Comparison of ENCODE assay signal across 9 mouse cellular contexts in genomic region chr13:73405720-73406629, GRCm38 (mm10).
DNase-seq lines count a peak whose midpoint lies in the region; ATAC-seq lines count a peak whose summit lies in the region.
"Had no signal": no experiment of that assay in that cellular context is flagged by ENCODE, and none has a peak within 500 bp of the region (broad histone marks: within the 10 kb centered on the region; RNA-seq: fewer than 3 reads in every experiment).

No protein-coding gene starts in this region.

- no peak overlapping the region for H3K4me3 ChIP-seq in forebrain, embryonic 14.5 days (ENCODE audit: low read depth, low read length)
- H3K4me3 ChIP-seq in hindbrain, embryonic 14.5 days (replicated peaks; ENCODE audit: low read length) = no peak overlapping the region
- no peak overlapping the region for H3K4me3 ChIP-seq in liver, embryonic 12.5 days
- H3K4me3 ChIP-seq in stomach, embryonic 14.5 days (ENCODE audit: low read depth, low read length) = no peak overlapping the region
- H3K4me3 ChIP-seq: myocyte had no signal

- no peak overlapping the region for H3K27ac ChIP-seq in forebrain, embryonic 14.5 days (ENCODE audit: low read depth, low read length)
- no peak overlapping the region for H3K27ac ChIP-seq in hindbrain, embryonic 14.5 days
- no peak overlapping the region for H3K27ac ChIP-seq in liver, embryonic 12.5 days
- H3K27ac ChIP-seq in stomach, embryonic 14.5 days (ENCODE audit: low read length) = no peak overlapping the region

- H3K27me3 ChIP-seq in forebrain, embryonic 14.5 days (replicated peaks; ENCODE audit: control insufficient read depth, insufficient read depth, low read length) = no peaks in the 10 kb centered on the region
- no peaks in the 10 kb centered on the region for H3K27me3 ChIP-seq in hindbrain, embryonic 14.5 days (ENCODE audit: control insufficient read depth, insufficient read depth, low read length)
- peaks cover 58% of the 10 kb centered on the region for H3K27me3 ChIP-seq in liver, embryonic 12.5 days (replicated peaks)
- H3K27me3 ChIP-seq in stomach, embryonic 14.5 days (ENCODE audit: control insufficient read depth, insufficient read depth, low read length) = no peaks in the 10 kb centered on the region

- no peak overlapping the region for H3K9ac ChIP-seq in forebrain, embryonic 14.5 days (ENCODE audit: low read length)
- H3K9ac ChIP-seq in hindbrain, embryonic 14.5 days = no peak overlapping the region
- H3K9ac ChIP-seq in liver, embryonic 12.5 days = no peak overlapping the region
- no peak overlapping the region for H3K9ac ChIP-seq in stomach, embryonic 14.5 days (replicated peaks; ENCODE audit: low read depth, low read length)

- WGBS in forebrain, embryonic 14.5 days = 16% methylated on average over 20 of the region's 20 CpGs
- whole genome bisulfite sequencing in hindbrain, embryonic 14.5 days = 19% methylated on average over 20 of the region's 20 CpGs
- WGBS in liver, embryonic 12.5 days (ENCODE audit: insufficient replicate concordance) = 14% methylated on average over 20 of the region's 20 CpGs
- WGBS in stomach, embryonic 14.5 days = 17% methylated on average over 20 of the region's 20 CpGs

- H3K9me3 ChIP-seq in forebrain, embryonic 14.5 days (replicated peaks; ENCODE audit: control insufficient read depth, low read length) = no peaks in the 10 kb centered on the region
- H3K9me3 ChIP-seq in hindbrain, embryonic 14.5 days (ENCODE audit: control insufficient read depth, low read length) = no peaks in the 10 kb centered on the region
- H3K9me3 ChIP-seq in liver, embryonic 12.5 days (replicated peaks) = no peaks in the 10 kb centered on the region
- no peaks in the 10 kb centered on the region for H3K9me3 ChIP-seq in stomach, embryonic 14.5 days (ENCODE audit: control insufficient read depth, low read depth, low read length)

- H3K4me2 ChIP-seq in forebrain, embryonic 14.5 days (ENCODE audit: low read length) = no peak overlapping the region
- H3K4me2 ChIP-seq in hindbrain, embryonic 14.5 days (replicated peaks) = no peak overlapping the region
- 0 out of 2 replicates have a peak overlapping the region, but pooled peaks have one; percentile 6 for H3K4me2 ChIP-seq in liver, embryonic 12.5 days
- H3K4me2 ChIP-seq in stomach, embryonic 14.5 days (replicated peaks; ENCODE audit: low read depth, low read length) = 0 out of 2 replicates have a peak overlapping the region, but pooled peaks have one; percentile 10

- H3K4me1 ChIP-seq in forebrain, embryonic 14.5 days (ENCODE audit: control insufficient read depth, insufficient read depth, low read length) = no peaks in the 10 kb centered on the region
- no peaks in the 10 kb centered on the region for H3K4me1 ChIP-seq in hindbrain, embryonic 14.5 days (replicated peaks; ENCODE audit: control insufficient read depth, insufficient read depth, low read length)
- H3K4me1 ChIP-seq in liver, embryonic 12.5 days = no peaks in the 10 kb centered on the region
- no peaks in the 10 kb centered on the region for H3K4me1 ChIP-seq in stomach, embryonic 14.5 days (ENCODE audit: control insufficient read depth, insufficient read depth, low read length)

- peak; percentile 24 to 34 for DNase-seq in left cerebral cortex, adult 18-20 months (ENCODE audit: low spot score in 2 of 2)
- no peak for DNase-seq in left cerebral cortex, postnatal 36 days (ENCODE audit: low spot score in 2 of 2)
- DNase-seq in ZHBTc4 (ENCODE audit: low read depth, low spot score) = peak; percentile 85
- DNase-seq in forebrain, embryonic 14.5 days (ENCODE audit: low spot score) = peak; percentile 39
- no peak for DNase-seq in hindbrain, embryonic 14.5 days (ENCODE audit: low spot score)
- no peak for DNase-seq in spleen, postnatal 14 days (ENCODE audit: low spot score in 2 of 2)

- H3K36me3 ChIP-seq in forebrain, embryonic 14.5 days (ENCODE audit: control insufficient read depth, insufficient read depth, low read length) = no peaks in the 10 kb centered on the region
- H3K36me3 ChIP-seq in hindbrain, embryonic 14.5 days (replicated peaks; ENCODE audit: control insufficient read depth, insufficient read depth) = no peaks in the 10 kb centered on the region
- H3K36me3 ChIP-seq in liver, embryonic 12.5 days = no peaks in the 10 kb centered on the region
- H3K36me3 ChIP-seq in stomach, embryonic 14.5 days (ENCODE audit: control insufficient read depth, insufficient read depth, low read length) = no peaks in the 10 kb centered on the region

- ATAC-seq in forebrain, embryonic 14.5 days = no peak
- ATAC-seq in hindbrain, embryonic 14.5 days (ENCODE audit: low FRiP score) = 0 out of 2 replicates have a peak, but pooled peaks have one; percentile 48
- ATAC-seq in liver, embryonic 12.5 days = no peak
- peak; percentile 71; the same call in 1 of the 2 replicates for ATAC-seq in stomach, embryonic 14.5 days (ENCODE audit: insufficient number of reproducible peaks, insufficient read depth, low FRiP score, low read depth)

- intact Hi-C loops in left cerebral cortex, postnatal 36 days (cut with DNase I) = no loop called here

Comparison
In these comparisons a context has a peak if more than half of its experiments do, and no peak if none do; other contexts are left out.
1. DNase-seq: peak in left cerebral cortex, adult 18-20 months (2 of 2), ZHBTc4 (single experiment) and forebrain, embryonic 14.5 days (single experiment); none in left cerebral cortex, postnatal 36 days (0 of 2), hindbrain, embryonic 14.5 days (single experiment) and spleen, postnatal 14 days (0 of 2).
2. ATAC-seq: peak in hindbrain, embryonic 14.5 days (single experiment) and stomach, embryonic 14.5 days (single experiment); none in forebrain, embryonic 14.5 days (single experiment) and liver, embryonic 12.5 days (single experiment).
3. H3K4me2 ChIP-seq: peak in liver, embryonic 12.5 days (single experiment) and stomach, embryonic 14.5 days (single experiment); none in forebrain, embryonic 14.5 days (single experiment) and hindbrain, embryonic 14.5 days (single experiment).